Mouse (Mus musculus): ENCODE data around the gene Cfb. TPM values are rescaled to one million over a fixed set of nuclear protein-coding genes. Genes with fewer than 3 reads are reported as not detected.

The Cfb gene
- 27.2 and 40.8 TPM in 2 replicates for polyA plus RNA-seq (2015; fragmentation: Nextera tagmentation; extraction: Ambion mirVana)

DNA sequence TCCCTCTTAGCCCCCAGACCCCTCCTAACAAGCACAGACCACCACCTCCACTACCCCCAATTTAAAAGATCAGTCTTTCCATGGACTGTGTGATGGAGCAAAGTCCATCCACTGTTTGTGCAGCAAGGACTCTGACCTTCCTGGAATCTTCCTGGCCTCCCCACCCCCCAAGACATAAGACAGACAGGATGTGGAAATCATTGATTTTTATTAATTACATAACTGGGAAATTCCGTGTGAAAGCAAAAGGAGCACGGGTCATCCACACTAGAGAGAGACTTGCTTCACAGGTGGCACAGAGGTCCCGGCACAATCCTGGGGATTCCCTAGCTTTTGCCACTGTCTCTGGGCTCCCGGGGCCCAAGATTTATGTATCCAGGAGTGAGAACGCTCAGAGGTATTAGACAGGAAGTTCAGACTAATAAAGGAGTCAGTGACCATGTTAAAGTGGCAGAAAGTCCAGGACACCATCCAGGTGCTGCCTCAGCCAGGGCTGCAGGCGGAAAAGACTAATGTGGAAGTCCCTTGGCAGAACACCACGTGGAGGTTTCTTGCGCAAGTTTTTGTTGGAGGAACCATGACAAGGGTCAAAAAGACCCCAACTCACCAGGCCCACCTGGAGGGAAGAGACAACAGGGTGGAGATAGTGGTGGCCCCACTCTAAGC lies at the start of gene Cfb:
Gene Cfb (minus strand): TSS at position 103 of the 666 bp plus-strand sequence.

DNA sequence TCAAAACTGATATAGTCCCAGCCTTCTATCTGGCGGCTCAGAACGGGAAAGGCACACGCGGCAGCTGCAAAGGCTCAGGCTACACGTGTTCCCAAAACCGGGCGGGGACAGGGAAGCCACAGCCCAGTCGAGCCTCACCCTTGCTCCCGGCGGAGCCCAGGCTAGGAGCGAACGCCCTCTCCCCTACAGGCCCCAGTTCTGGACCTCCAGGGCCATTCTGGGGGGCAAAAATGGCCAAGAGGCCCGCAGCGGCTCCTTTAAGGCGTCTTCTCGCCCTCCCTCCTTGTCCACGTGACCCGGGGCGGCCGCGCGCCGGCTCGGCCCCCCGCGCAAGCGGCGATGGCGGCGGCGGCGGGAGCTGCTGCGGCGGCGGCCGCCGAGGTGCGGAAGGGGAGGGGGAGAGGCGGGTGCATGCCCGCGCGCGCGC lies 35.9 kb upstream of the Cfb start, which contains the start of the genes C2 and Ehmt2:
Gene C2 (minus strand): TSS at position 106 of the 427 bp plus-strand sequence.
Gene Ehmt2 (plus strand): TSS at position 310 of the 427 bp plus-strand sequence.

GRCm38 (mm10) chr17:34881683-34882310 lies 19.5 kb upstream of the Cfb start, which contains the start of gene Gm20547:
Gene Gm20547, minus strand, starts transcription at chr17:34882042.

GRCm38 (mm10) chr17:34879336-34879879 lies 17.1 kb upstream of the Cfb start, which contains the start of gene Zbtb12:
Gene Zbtb12, plus strand, starts transcription at chr17:34879483.

GRCm38 (mm10) chr17:34849722-34850516 lies 12.4 kb downstream of the Cfb start, which contains the start of the genes Skiv2l and Nelfe:
Gene Skiv2l, minus strand, starts transcription at chr17:34850210.
Gene Nelfe, plus strand, starts transcription at chr17:34850391.

GRCm38 (mm10) chr17:34836856-34837221 lies 25.5 kb downstream of the Cfb start, which contains the start of the genes Stk19 and Dxo:
Gene Stk19, minus strand, starts transcription at chr17:34836945.
Gene Dxo, plus strand, starts transcription at chr17:34837019.

Small RNA genes lying within 50 kb of the gene (microRNA-seq; reads per million reads assigned to microRNA genes)
- gene Mir6970 (ENCODE audit: borderline replicate concordance, insufficient number of aligned reads): not detected
- 1.8 reads per million for gene Mir6971 (ENCODE audit: borderline replicate concordance, insufficient number of aligned reads)
- gene Mir6972 (ENCODE audit: borderline replicate concordance, insufficient number of aligned reads): not detected

Other genes with a start within 250 kb of the Cfb start
- gene Egfl8, start 246.5 kb downstream of the Cfb start, polyA plus RNA-seq (2015; fragmentation: Nextera tagmentation; extraction: Ambion mirVana): 11.5 and 18.6 TPM in 2 replicates
- gene Ppt2, start 234.0 kb downstream of the Cfb start, polyA plus RNA-seq (2015; fragmentation: Nextera tagmentation; extraction: Ambion mirVana): 25.5 and 34.3 TPM in 2 replicates
- 1.3 and 2.2 TPM in 2 replicates for gene Prrt1, start 233.0 kb downstream of the Cfb start, polyA plus RNA-seq (2015; fragmentation: Nextera tagmentation; extraction: Ambion mirVana)
- gene Fkbpl, start 217.8 kb downstream of the Cfb start, polyA plus RNA-seq (2015; fragmentation: Nextera tagmentation; extraction: Ambion mirVana): 13.8 and 17.8 TPM in 2 replicates
- 34.1 and 43.4 TPM in 2 replicates for gene Atf6b, start 215.4 kb downstream of the Cfb start, polyA plus RNA-seq (2015; fragmentation: Nextera tagmentation; extraction: Ambion mirVana)
- gene Tnxb, start 192.0 kb downstream of the Cfb start, polyA plus RNA-seq (2015; fragmentation: Nextera tagmentation; extraction: Ambion mirVana): 10.3 and 10.4 TPM in 2 replicates
- gene C4b, start 118.6 kb downstream of the Cfb start, polyA plus RNA-seq (2015; fragmentation: Nextera tagmentation; extraction: Ambion mirVana): 182 and 224 TPM in 2 replicates
- 2,316 and 6,586 TPM in 2 replicates for gene Cyp21a1, start 58.0 kb downstream of the Cfb start, polyA plus RNA-seq (2015; fragmentation: Nextera tagmentation; extraction: Ambion mirVana)
- gene Stk19, start 25.6 kb downstream of the Cfb start, polyA plus RNA-seq (2015; fragmentation: Nextera tagmentation; extraction: Ambion mirVana): 37.9 and 41.1 TPM in 2 replicates
- 34.6 and 62.4 TPM in 2 replicates for gene Dxo, start 25.5 kb downstream of the Cfb start, polyA plus RNA-seq (2015; fragmentation: Nextera tagmentation; extraction: Ambion mirVana)
- gene Skiv2l, start 12.3 kb downstream of the Cfb start, polyA plus RNA-seq (2015; fragmentation: Nextera tagmentation; extraction: Ambion mirVana): 23.8 and 36.5 TPM in 2 replicates
- 56.9 and 73.9 TPM in 2 replicates for gene Nelfe, start 12.1 kb downstream of the Cfb start, polyA plus RNA-seq (2015; fragmentation: Nextera tagmentation; extraction: Ambion mirVana)
- gene Zbtb12, start 17.0 kb upstream of the Cfb start, polyA plus RNA-seq (2015; fragmentation: Nextera tagmentation; extraction: Ambion mirVana): 1.6 and 1.9 TPM in 2 replicates
- not detected in 2 replicates for gene Gm20547, start 19.5 kb upstream of the Cfb start, polyA plus RNA-seq (2015; fragmentation: Nextera tagmentation; extraction: Ambion mirVana)
- 37.4 and 41.0 TPM in 2 replicates for gene C2, start 35.7 kb upstream of the Cfb start, polyA plus RNA-seq (2015; fragmentation: Nextera tagmentation; extraction: Ambion mirVana)
- 45.4 and 52.6 TPM in 2 replicates for gene Ehmt2, start 36.0 kb upstream of the Cfb start, polyA plus RNA-seq (2015; fragmentation: Nextera tagmentation; extraction: Ambion mirVana)
- 1.1 TPM in 2 replicates for gene Slc44a4, start 51.9 kb upstream of the Cfb start, polyA plus RNA-seq (2015; fragmentation: Nextera tagmentation; extraction: Ambion mirVana)
- 24.3 and 32.3 TPM in 2 replicates for gene Neu1, start 68.7 kb upstream of the Cfb start, polyA plus RNA-seq (2015; fragmentation: Nextera tagmentation; extraction: Ambion mirVana)
- gene Hspa1b, start 96.7 kb upstream of the Cfb start, polyA plus RNA-seq (2015; fragmentation: Nextera tagmentation; extraction: Ambion mirVana): 1.4 and 1.6 TPM in 2 replicates
- not detected in 2 replicates for gene Gm20481, start 107.4 kb upstream of the Cfb start, polyA plus RNA-seq (2015; fragmentation: Nextera tagmentation; extraction: Ambion mirVana)
- 11.8 and 21.4 TPM in 2 replicates for gene Hspa1a, start 109.6 kb upstream of the Cfb start, polyA plus RNA-seq (2015; fragmentation: Nextera tagmentation; extraction: Ambion mirVana)
- 0.11 and 0.17 TPM in 2 replicates for gene Hspa1l, start 110.2 kb upstream of the Cfb start, polyA plus RNA-seq (2015; fragmentation: Nextera tagmentation; extraction: Ambion mirVana)
- gene Lsm2, start 119.3 kb upstream of the Cfb start, polyA plus RNA-seq (2015; fragmentation: Nextera tagmentation; extraction: Ambion mirVana): 62.8 and 87.8 TPM in 2 replicates
- 31.9 and 37.8 TPM in 2 replicates for gene Vars, start 138.5 kb upstream of the Cfb start, polyA plus RNA-seq (2015; fragmentation: Nextera tagmentation; extraction: Ambion mirVana)
- 0.21 and 0.35 TPM in 2 replicates for gene Vwa7, start 154.1 kb upstream of the Cfb start, polyA plus RNA-seq (2015; fragmentation: Nextera tagmentation; extraction: Ambion mirVana)
- 4.2 and 6.4 TPM in 2 replicates for gene Sapcd1, start 165.5 kb upstream of the Cfb start, polyA plus RNA-seq (2015; fragmentation: Nextera tagmentation; extraction: Ambion mirVana)
- gene Msh5, start 184.2 kb upstream of the Cfb start, polyA plus RNA-seq (2015; fragmentation: Nextera tagmentation; extraction: Ambion mirVana): 2.5 and 3.4 TPM in 2 replicates
- gene Clic1, start 187.4 kb upstream of the Cfb start, polyA plus RNA-seq (2015; fragmentation: Nextera tagmentation; extraction: Ambion mirVana): 309 and 357 TPM in 2 replicates
- 134 and 219 TPM in 2 replicates for gene Ddah2, start 196.5 kb upstream of the Cfb start, polyA plus RNA-seq (2015; fragmentation: Nextera tagmentation; extraction: Ambion mirVana)
- gene Ly6g6c, start 202.9 kb upstream of the Cfb start, polyA plus RNA-seq (2015; fragmentation: Nextera tagmentation; extraction: Ambion mirVana): 0.19 and 0.61 TPM in 2 replicates
- gene Mpig6b, start 203.7 kb upstream of the Cfb start, polyA plus RNA-seq (2015; fragmentation: Nextera tagmentation; extraction: Ambion mirVana): 0.55 and 0.69 TPM in 2 replicates
- 0.12 and 0.55 TPM in 2 replicates for gene Ly6g6e, start 214.4 kb upstream of the Cfb start, polyA plus RNA-seq (2015; fragmentation: Nextera tagmentation; extraction: Ambion mirVana)
- 1.4 and 2.1 TPM in 2 replicates for gene Ly6g6d, start 215.5 kb upstream of the Cfb start, polyA plus RNA-seq (2015; fragmentation: Nextera tagmentation; extraction: Ambion mirVana)
- 0.22 and 0.73 TPM in 2 replicates for gene Ly6g6f, start 223.1 kb upstream of the Cfb start, polyA plus RNA-seq (2015; fragmentation: Nextera tagmentation; extraction: Ambion mirVana)
- 94.1 and 104 TPM in 2 replicates for gene Abhd16a, start 226.7 kb upstream of the Cfb start, polyA plus RNA-seq (2015; fragmentation: Nextera tagmentation; extraction: Ambion mirVana)
- not detected in 2 replicates for gene Ly6g5c, start 245.8 kb upstream of the Cfb start, polyA plus RNA-seq (2015; fragmentation: Nextera tagmentation; extraction: Ambion mirVana)